Mouse (Mus musculus) stomach, postnatal 0 days (tissue): ENCODE measurements around the gene Mtfr1l.

Experiments
- CTCF ChIP-seq: IDR thresholded peaks from 2 replicates; pipeline ENCODE4 v1.5.1; 2016; ENCODE audit warnings: antibody characterized with exemption, low read depth, mild to moderate bottlenecking, moderate library complexity
- EP300 ChIP-seq: optimal IDR thresholded peaks from 2 replicates; pipeline ENCODE3; 2016; ENCODE audit warnings: antibody characterized with exemption

- TF ChIP-seq CTCF = peak; percentile 36; the same call in 1 of the 2 replicates
- TF ChIP-seq EP300 = no peak
Observed at GRCm38 (mm10) chr4:134510845-134511411, 24.3 kb downstream of the Mtfr1l start, which contains the start of gene Aunip.
